ENCODE assay signal across 8 mouse cellular contexts in genomic region chr11:66998467-66999403, GRCm38 (mm10). TPM values are rescaled to one million over a fixed set of nuclear protein-coding genes. Genes with fewer than 3 reads are reported as not detected.
DNase-seq lines count a peak whose midpoint lies in the region; ATAC-seq and TF ChIP-seq lines count a peak whose summit lies in the region.

No protein-coding gene starts in this region.

- H3K9me3 ChIP-seq in embryonic facial prominence, embryonic 14.5 days (ENCODE audit: control insufficient read depth, low read length) = no peaks in the 10 kb centered on the region
- H3K9me3 ChIP-seq in embryonic facial prominence, embryonic 10.5 days = no peaks in the 10 kb centered on the region
- no peaks in the 10 kb centered on the region for H3K9me3 ChIP-seq in stomach, postnatal 0 days (ENCODE audit: control insufficient read depth, low read length)
- H3K9me3 ChIP-seq in liver, embryonic 12.5 days (replicated peaks) = no peaks in the 10 kb centered on the region

- H3K4me2 ChIP-seq in embryonic facial prominence, embryonic 14.5 days (ENCODE audit: low read depth, low read length) = no peak overlapping the region
- no peak overlapping the region for H3K4me2 ChIP-seq in stomach, postnatal 0 days (replicated peaks; ENCODE audit: low read depth)
- H3K4me2 ChIP-seq in liver, embryonic 12.5 days = no peak overlapping the region

- TF ChIP-seq CTCF in heart, adult 2 months (IDR thresholded peaks at IDR 0.05) = no peak
- peak; percentile 24 for TF ChIP-seq CTCF in stomach, postnatal 0 days (IDR thresholded peaks at IDR 0.05; ENCODE audit: low read depth)

- H3K9ac ChIP-seq in embryonic facial prominence, embryonic 14.5 days (ENCODE audit: low read depth, low read length) = no peak overlapping the region
- no peak overlapping the region for H3K9ac ChIP-seq in heart, adult 2 months (ENCODE audit: low read depth, low read length)
- H3K9ac ChIP-seq in stomach, postnatal 0 days (ENCODE audit: low read length) = no peak overlapping the region
- no peak overlapping the region for H3K9ac ChIP-seq in liver, embryonic 12.5 days

- H3K27ac ChIP-seq in embryonic facial prominence, embryonic 14.5 days (replicated peaks; ENCODE audit: low read depth, low read length) = no peak overlapping the region
- no peak overlapping the region for H3K27ac ChIP-seq in embryonic facial prominence, embryonic 10.5 days (replicated peaks)
- H3K27ac ChIP-seq in heart, adult 2 months = no peak overlapping the region; the same call in 1 of the 2 replicates
- 0 out of 2 replicates have a peak overlapping the region, but pooled peaks have one; percentile 14 for H3K27ac ChIP-seq in stomach, postnatal 0 days (replicated peaks)
- no peak overlapping the region for H3K27ac ChIP-seq in liver, embryonic 12.5 days

- H3K79me2 ChIP-seq in heart, adult 2 months (replicated peaks; ENCODE audit: control insufficient read depth, insufficient read depth, low read length) = no peaks in the 10 kb centered on the region

- intact Hi-C loops in heart, adult 2 months (cut with DNase I) = no loop called here

- H3K36me3 ChIP-seq in embryonic facial prominence, embryonic 14.5 days (ENCODE audit: control insufficient read depth, insufficient read depth, low read length) = no peaks in the 10 kb centered on the region
- H3K36me3 ChIP-seq in embryonic facial prominence, embryonic 10.5 days (replicated peaks) = no peaks in the 10 kb centered on the region
- H3K36me3 ChIP-seq in heart, adult 2 months (ENCODE audit: control insufficient read depth, insufficient read depth, low read length) = no peaks in the 10 kb centered on the region
- no peaks in the 10 kb centered on the region for H3K36me3 ChIP-seq in stomach, postnatal 0 days (ENCODE audit: control insufficient read depth, insufficient read depth, low read length)
- no peaks in the 10 kb centered on the region for H3K36me3 ChIP-seq in liver, embryonic 12.5 days

- H3K4me1 ChIP-seq in embryonic facial prominence, embryonic 14.5 days (ENCODE audit: control insufficient read depth, insufficient read depth, low read length) = peaks cover 5% of the 10 kb centered on the region; the same call in 1 of the 2 replicates
- H3K4me1 ChIP-seq in embryonic facial prominence, embryonic 10.5 days = peaks cover 29% of the 10 kb centered on the region
- H3K4me1 ChIP-seq in heart, adult 2 months (ENCODE audit: control insufficient read depth, insufficient read depth, low read length) = peaks cover 3% of the 10 kb centered on the region
- H3K4me1 ChIP-seq in stomach, postnatal 0 days (replicated peaks; ENCODE audit: control insufficient read depth, insufficient read depth) = 0 out of 2 replicates have a peak, but pooled peaks cover 2% of the 10 kb centered on the region
- no peaks in the 10 kb centered on the region for H3K4me1 ChIP-seq in liver, embryonic 12.5 days

- no peak for TF ChIP-seq POLR2A in heart, adult 2 months (IDR thresholded peaks at IDR 0.05; ENCODE audit: insufficient read depth, low read depth, low read length)

- TF ChIP-seq EP300 in heart, adult 2 months (IDR thresholded peaks at IDR 0.05; ENCODE audit: insufficient read depth, low read depth, low read length) = 0 out of 2 replicates have a peak, but pooled peaks have one; percentile 19
- no peak for TF ChIP-seq EP300 in stomach, postnatal 0 days (optimal IDR thresholded peaks at IDR 0.05)

- 78% methylated on average over 14 of the region's 14 CpGs for WGBS in embryonic facial prominence, embryonic 14.5 days
- WGBS in embryonic facial prominence, embryonic 10.5 days = 84% methylated on average over 14 of the region's 14 CpGs
- 48% methylated on average over 14 of the region's 14 CpGs for WGBS in heart, adult 2 months
- WGBS in stomach, postnatal 0 days = 51% methylated on average over 14 of the region's 14 CpGs
- 62% methylated on average over 14 of the region's 14 CpGs for WGBS in liver, embryonic 12.5 days (ENCODE audit: insufficient replicate concordance)

- DNase-seq in embryonic facial prominence, embryonic 14.5 days (ENCODE audit: low spot score) = no peak
- no peak for DNase-seq in embryonic facial prominence, embryonic 10.5 days (ENCODE audit: low spot score)
- peak; percentile 83 to 95 for DNase-seq in adrenal gland, adult (ENCODE audit: inconsistent age in 2 of 2, low spot score in 1 of 2)
- peak; percentile 74 to 75 for DNase-seq in heart, adult 2 months
- peak; percentile 87 to 90 for DNase-seq in kidney, postnatal 25 days
- DNase-seq in stomach, postnatal 0 days (ENCODE audit: low spot score) = peak; percentile 93
- DNase-seq in thymus, postnatal 25 days = no peak

- peak; percentile 41; the same call in 1 of the 2 replicates for ATAC-seq in embryonic facial prominence, embryonic 14.5 days (ENCODE audit: low read depth)
- peak; percentile 96 for ATAC-seq in stomach, postnatal 0 days (ENCODE audit: low FRiP score, low TSS enrichment)
- no peak for ATAC-seq in liver, embryonic 12.5 days

- H3K27me3 ChIP-seq in embryonic facial prominence, embryonic 14.5 days (replicated peaks; ENCODE audit: control insufficient read depth, insufficient read depth, low read length) = no peaks in the 10 kb centered on the region
- no peaks in the 10 kb centered on the region for H3K27me3 ChIP-seq in embryonic facial prominence, embryonic 10.5 days (replicated peaks; ENCODE audit: low read depth, poor library complexity, severe bottlenecking)
- H3K27me3 ChIP-seq in heart, adult 2 months (ENCODE audit: control insufficient read depth, insufficient read depth, low read length) = no peaks in the 10 kb centered on the region
- no peaks in the 10 kb centered on the region for H3K27me3 ChIP-seq in stomach, postnatal 0 days (ENCODE audit: control insufficient read depth, insufficient read depth, low read length)
- H3K27me3 ChIP-seq in liver, embryonic 12.5 days (replicated peaks) = no peaks in the 10 kb centered on the region; the same call in 1 of the 2 replicates

- H3K4me3 ChIP-seq in embryonic facial prominence, embryonic 14.5 days (ENCODE audit: low read depth, low read length) = no peak overlapping the region
- H3K4me3 ChIP-seq in embryonic facial prominence, embryonic 10.5 days = no peak overlapping the region
- H3K4me3 ChIP-seq in heart, adult 2 months = no peak overlapping the region
- H3K4me3 ChIP-seq in stomach, postnatal 0 days (ENCODE audit: low read depth, low read length) = no peak overlapping the region
- H3K4me3 ChIP-seq in liver, embryonic 12.5 days = no peak overlapping the region

RNA-seq across cellular contexts. Expression of gene Tmem220, which starts 26.2 kb away (rescaled TPM):
- polyA plus RNA-seq in embryonic facial prominence, embryonic 14.5 days (2014; fragmentation: Nextera tagmentation; extraction: Ambion mirVana) = 1.2 and 1.6 TPM in 2 replicates
- 0.69 and 1.2 TPM in 2 replicates for polyA plus RNA-seq in embryonic facial prominence, embryonic 10.5 days (2016; fragmentation: Nextera tagmentation; extraction: Ambion mirVana)
- total RNA-seq in heart, adult 2 months (2021) = 1 to 10 TPM; 1.9 to 2.0 TPM
- polyA plus RNA-seq in heart, adult 2 months (2012; rRNA removed) = 2.1 and 3.8 TPM in 2 replicates
- 3.7 and 4.9 TPM in 2 replicates for polyA plus RNA-seq in stomach, postnatal 0 days (2015; fragmentation: Nextera tagmentation; extraction: Ambion mirVana)
- 0.93 and 1.2 TPM in 2 replicates for polyA plus RNA-seq in liver, embryonic 12.5 days (2016; fragmentation: Nextera tagmentation; extraction: Ambion mirVana)

RNA-seq across cellular contexts. Expression of gene Tmem238l, which starts 42.3 kb away (rescaled TPM):
- polyA plus RNA-seq in embryonic facial prominence, embryonic 14.5 days (2014; fragmentation: Nextera tagmentation; extraction: Ambion mirVana) = not detected in 2 replicates
- polyA plus RNA-seq in embryonic facial prominence, embryonic 10.5 days (2016; fragmentation: Nextera tagmentation; extraction: Ambion mirVana) = not detected in 2 replicates
- not detected for total RNA-seq in heart, adult 2 months (2021)
- not detected in 2 replicates for polyA plus RNA-seq in heart, adult 2 months (2012; rRNA removed)
- polyA plus RNA-seq in stomach, postnatal 0 days (2015; fragmentation: Nextera tagmentation; extraction: Ambion mirVana) = 21.4 and 24.8 TPM in 2 replicates
- polyA plus RNA-seq in liver, embryonic 12.5 days (2016; fragmentation: Nextera tagmentation; extraction: Ambion mirVana) = not detected in 2 replicates

RNA-seq across cellular contexts. Expression of gene Adprm, which starts 53.7 kb away (rescaled TPM):
- polyA plus RNA-seq in embryonic facial prominence, embryonic 14.5 days (2014; fragmentation: Nextera tagmentation; extraction: Ambion mirVana) = 30.4 and 31.9 TPM in 2 replicates
- 30.4 and 32.6 TPM in 2 replicates for polyA plus RNA-seq in embryonic facial prominence, embryonic 10.5 days (2016; fragmentation: Nextera tagmentation; extraction: Ambion mirVana)
- 10 to 100 TPM; 10.8 to 14.6 TPM for total RNA-seq in heart, adult 2 months (2021)
- polyA plus RNA-seq in heart, adult 2 months (2012; rRNA removed) = 9.8 and 20.6 TPM in 2 replicates
- 17.3 and 17.4 TPM in 2 replicates for polyA plus RNA-seq in stomach, postnatal 0 days (2015; fragmentation: Nextera tagmentation; extraction: Ambion mirVana)
- polyA plus RNA-seq in liver, embryonic 12.5 days (2016; fragmentation: Nextera tagmentation; extraction: Ambion mirVana) = 11.9 and 14.5 TPM in 2 replicates

RNA-seq across cellular contexts. Expression of gene Sco1, which starts 53.7 kb away (rescaled TPM):
- polyA plus RNA-seq in embryonic facial prominence, embryonic 14.5 days (2014; fragmentation: Nextera tagmentation; extraction: Ambion mirVana) = 13.4 and 14.9 TPM in 2 replicates
- polyA plus RNA-seq in embryonic facial prominence, embryonic 10.5 days (2016; fragmentation: Nextera tagmentation; extraction: Ambion mirVana) = 23.7 and 26.4 TPM in 2 replicates
- total RNA-seq in heart, adult 2 months (2021) = 10 to 100 TPM; 18.3 to 20.1 TPM
- polyA plus RNA-seq in heart, adult 2 months (2012; rRNA removed) = 7.8 and 12.0 TPM in 2 replicates
- 14.5 and 15.2 TPM in 2 replicates for polyA plus RNA-seq in stomach, postnatal 0 days (2015; fragmentation: Nextera tagmentation; extraction: Ambion mirVana)
- polyA plus RNA-seq in liver, embryonic 12.5 days (2016; fragmentation: Nextera tagmentation; extraction: Ambion mirVana) = 12.8 and 13.4 TPM in 2 replicates

Comparison
In these comparisons a context has a peak if more than half of its experiments do, and no peak if none do; other contexts are left out.
1. DNase-seq: peak in adrenal gland, adult (2 of 2), heart, adult 2 months (2 of 2), kidney, postnatal 25 days (2 of 2) and stomach, postnatal 0 days (single experiment); none in embryonic facial prominence, embryonic 14.5 days (single experiment), embryonic facial prominence, embryonic 10.5 days (single experiment) and thymus, postnatal 25 days (single experiment).
2. RNA of gene Tmem238l, which starts 42.3 kb away (polyA plus RNA-seq): 21.4 to 24.8 TPM in stomach, postnatal 0 days; not detected in embryonic facial prominence, embryonic 14.5 days, not detected in heart, adult 2 months, not detected in embryonic facial prominence, embryonic 10.5 days and not detected in liver, embryonic 12.5 days; every median in the first group is over 10 times any median in the second.